Mouse (Mus musculus): ENCODE data around the gene Ap4b1.

Gene Ap4b1

DNA sequence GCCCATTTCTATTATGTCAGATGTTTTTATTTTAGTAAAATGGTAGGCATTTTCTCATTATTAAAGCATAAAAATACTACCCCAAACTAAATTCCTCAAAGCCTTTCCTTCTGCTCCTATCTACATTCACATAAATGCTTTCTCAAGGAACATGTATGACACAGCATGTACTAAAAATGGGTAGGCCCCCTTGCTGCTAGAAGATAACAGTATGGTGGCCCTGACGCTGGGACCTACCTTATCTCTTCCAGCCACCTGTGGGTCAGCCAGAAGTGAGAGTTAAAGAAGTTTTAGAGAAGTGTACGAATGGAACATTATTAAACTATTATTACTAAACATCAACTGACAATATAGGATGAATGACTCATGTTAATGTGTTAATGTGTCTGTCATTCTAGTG is 9.8 kb upstream of the Ap4b1 start:
- 90% methylated on average over 2 of the region's 2 CpGs for WGBS

DNA sequence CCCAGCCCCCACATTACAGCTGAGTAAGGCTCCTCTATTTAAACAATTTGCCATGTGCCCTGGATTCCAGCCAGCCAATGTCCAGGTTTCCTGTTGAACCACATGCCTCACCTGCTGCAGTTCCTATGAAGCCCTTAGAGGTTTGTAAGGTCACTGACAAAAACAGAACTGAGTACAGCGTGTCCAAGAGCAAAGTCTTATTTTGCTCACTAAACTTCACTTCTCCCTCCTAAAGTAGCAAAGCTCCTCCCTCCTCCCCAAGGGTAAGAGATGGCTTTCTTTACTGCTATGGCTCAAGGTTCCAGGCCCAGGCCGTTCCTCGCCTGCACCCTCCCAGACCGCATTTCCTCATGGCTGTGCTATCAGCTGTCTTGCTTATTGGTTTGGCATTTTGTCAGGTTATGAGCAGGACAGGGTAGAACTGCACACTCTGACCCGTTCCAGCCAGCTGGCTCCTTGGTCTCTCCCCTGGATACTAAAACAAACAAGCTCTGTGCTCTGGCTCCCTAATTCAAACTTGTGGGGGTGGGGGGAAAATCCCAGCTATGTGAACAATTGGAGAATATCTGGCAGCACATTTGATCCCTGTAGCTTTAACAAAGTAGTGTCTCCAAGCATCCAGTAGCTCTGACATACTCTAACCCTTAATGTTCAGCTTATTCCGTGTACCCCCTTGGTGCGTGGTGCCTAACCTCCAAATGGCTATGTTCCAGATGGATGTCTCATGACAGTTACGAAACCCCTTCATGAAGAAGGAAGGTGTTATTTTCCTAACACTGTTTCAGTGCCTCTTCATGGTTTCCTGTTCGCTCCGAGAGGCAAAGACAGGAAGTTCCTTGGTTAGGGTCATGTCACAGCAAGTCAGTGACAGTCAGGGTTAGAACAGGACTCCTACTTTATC is 7.4 kb upstream of the Ap4b1 start:
- 49% methylated on average over 10 of the region's 10 CpGs for WGBS

DNA sequence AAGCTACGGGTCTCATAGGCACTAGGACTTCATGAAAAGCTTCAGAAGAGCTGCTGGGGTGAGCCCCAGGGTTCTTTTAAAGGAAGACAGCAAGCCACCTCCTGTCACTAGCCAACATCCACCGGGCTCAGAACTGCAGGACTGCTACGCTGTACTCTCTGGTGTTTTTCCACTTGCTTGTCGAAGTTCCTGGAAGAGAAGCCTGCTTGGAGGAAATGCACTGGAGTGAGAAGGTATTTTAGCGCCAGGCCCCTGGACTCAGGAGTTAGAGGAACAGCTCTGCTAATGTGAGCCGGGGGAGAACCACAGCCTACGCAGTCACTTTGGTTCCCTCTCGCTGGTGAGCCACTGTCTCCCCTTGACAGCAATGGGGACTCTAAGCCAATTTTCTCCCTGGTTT is 6.5 kb upstream of the Ap4b1 start:
- 68% methylated on average over 8 of the region's 8 CpGs for WGBS

DNA sequence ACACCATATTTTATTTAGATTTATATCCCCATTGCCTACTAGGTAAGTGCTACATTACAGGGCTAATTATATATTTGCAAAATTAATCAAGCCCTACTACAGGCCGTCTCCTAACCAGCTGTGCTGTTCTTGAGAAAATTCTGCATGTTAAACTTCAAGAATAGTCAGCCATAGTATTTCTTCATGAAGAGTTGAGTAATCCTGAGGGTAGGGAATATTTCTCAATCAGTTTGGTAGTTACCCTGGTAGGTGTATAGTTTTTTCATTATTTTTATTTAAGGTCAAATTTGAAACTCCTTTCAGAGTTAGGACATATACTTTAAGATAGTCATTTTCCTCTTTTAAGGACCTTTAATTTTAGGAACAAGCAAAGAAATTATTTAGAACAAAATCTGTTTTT is 3.6 kb upstream of the Ap4b1 start:
- WGBS, result 92% methylated on average over 1 of the region's 1 CpGs

DNA sequence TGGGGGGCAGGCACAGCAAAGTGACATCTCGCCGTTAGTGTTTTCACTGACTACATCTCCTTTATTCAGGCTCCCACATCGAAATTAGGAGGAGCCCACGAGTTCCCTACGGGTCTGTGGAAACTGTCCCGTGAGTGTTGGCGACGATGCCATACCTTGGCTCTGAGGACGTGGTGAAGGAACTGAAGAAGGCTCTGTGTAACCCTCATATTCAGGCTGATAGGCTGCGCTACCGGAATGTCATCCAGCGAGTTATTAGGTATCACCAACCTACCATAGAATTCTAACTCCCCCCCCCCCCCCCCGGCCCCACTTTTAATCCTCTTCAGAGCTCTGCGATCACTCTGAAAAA is 455 bp downstream of the Ap4b1 start:
- under 1% methylated on average over 14 of the region's 14 CpGs for WGBS

DNA sequence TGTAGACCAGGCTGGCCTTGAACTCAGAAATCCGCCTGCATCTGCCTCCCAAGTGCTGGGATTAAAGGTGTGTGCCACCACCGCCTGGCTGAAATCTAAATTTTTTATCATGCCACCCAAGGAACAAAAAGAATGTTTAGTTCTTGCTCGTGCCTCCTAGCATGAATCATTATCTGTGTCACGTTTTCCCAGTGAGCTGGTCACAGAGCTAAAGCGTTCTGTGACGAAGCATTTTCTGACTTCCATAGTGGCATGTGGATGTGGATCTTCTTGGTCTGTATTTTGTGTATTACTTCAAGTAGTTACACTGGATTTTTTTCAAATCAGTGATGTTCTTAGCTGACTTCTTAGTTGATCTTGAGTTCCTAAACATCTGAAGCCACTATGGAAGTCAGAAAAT is 1.6 kb downstream of the Ap4b1 start:
- WGBS, result 87% methylated on average over 6 of the region's 6 CpGs

DNA sequence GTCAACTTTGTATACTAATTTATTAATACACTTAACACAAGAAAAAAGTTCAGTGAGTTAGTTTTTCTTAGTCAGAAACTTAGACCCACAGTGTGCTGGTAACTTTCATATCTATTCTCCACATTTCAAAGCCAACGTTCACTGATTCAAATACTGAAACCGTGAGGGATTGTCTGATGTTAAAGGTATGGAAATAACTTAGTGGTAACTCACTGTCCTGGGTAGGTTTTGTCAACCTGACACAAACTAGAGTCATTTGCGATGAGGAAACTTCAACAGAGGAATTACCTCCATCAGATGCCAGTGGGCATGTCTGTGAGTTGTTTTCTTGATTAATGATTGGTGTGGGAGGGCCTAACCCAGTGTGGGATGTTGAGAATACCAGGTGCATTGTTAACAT is 19.7 kb downstream of the Ap4b1 start:
- WGBS, result 94% methylated on average over 3 of the region's 3 CpGs

DNA sequence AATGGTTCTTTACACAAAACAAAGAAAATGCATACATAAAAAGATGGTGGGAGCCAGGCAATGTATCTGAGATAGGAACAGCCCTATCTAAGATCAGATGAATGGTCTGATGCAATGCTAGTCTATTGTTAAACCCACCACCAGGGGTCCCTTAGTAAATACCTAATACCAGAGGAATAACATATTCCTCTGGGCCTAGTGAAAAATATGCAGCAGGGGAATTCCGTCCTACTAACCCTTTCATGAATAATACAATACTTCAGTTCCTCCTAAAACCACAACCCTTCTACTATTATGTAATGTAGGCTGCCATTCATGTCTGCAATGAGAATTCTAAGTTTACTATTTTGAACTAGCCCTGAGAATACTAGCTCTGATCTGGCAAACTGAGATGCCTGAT is 21.4 kb downstream of the Ap4b1 start:
- WGBS, result 78% methylated on average over 1 of the region's 1 CpGs

DNA sequence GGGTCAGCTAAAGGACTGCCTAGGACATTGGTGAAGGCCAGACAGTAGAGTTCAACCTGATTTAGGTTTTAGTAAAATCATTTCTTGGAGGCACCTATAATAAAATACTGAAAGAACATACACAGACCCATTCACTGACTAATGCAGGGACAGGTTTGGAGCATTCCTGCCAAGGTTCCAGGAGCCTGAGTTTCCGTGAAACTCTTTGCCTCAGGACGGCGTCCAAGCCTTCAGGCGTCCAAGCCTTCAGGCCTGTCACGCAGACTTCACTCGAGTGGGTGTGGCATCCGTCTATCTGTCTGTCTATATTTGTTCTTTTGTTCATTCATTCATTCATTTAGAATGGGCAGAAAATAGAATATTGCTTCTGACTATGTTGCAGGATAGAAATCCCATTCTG is 21.8 kb downstream of the Ap4b1 start:
- 77% methylated on average over 7 of the region's 7 CpGs for WGBS

DNA sequence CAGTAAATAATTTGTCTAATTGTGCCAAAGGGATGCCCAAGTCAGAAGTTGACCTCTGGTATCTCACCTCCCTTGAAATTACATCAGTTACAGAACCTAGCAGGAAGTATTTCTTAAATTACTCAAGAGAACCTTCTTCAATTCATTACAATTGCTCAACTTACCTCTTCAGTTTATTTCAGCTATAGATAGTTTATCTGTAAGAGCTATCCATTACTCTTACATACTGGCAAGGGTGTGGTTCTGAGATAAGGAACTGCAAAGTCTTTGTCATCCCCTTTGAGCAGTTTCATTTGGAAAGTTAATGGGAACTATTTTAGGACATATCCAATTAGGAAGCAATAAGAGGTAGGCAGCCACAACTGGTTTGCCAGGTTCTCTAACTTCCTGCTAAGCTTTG is 23.1 kb downstream of the Ap4b1 start, which contains the start of gene Bcl2l15:
Gene Bcl2l15, plus strand, starts transcription at position 176 of the 400 bp plus-strand sequence.

DNA sequence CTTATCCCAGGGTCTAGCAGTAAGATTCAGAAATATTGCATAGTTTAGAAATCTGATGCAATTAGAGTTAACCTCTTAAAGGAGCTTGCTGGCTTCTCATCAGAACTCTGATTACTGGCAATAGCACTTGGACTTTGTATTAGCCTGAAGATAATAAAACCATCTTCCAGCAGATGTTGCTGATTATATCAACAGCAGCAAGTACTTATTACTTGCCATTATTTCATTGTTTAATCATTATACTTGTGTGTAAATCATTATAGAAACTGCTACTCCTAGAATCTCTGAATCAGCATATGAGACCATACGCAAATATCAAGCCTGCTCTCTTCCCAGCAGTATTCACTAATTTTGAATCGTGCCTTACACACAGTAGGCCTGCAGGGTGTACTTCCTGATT is 24.7 kb downstream of the Ap4b1 start:
- WGBS, result 88% methylated on average over 2 of the region's 2 CpGs

DNA sequence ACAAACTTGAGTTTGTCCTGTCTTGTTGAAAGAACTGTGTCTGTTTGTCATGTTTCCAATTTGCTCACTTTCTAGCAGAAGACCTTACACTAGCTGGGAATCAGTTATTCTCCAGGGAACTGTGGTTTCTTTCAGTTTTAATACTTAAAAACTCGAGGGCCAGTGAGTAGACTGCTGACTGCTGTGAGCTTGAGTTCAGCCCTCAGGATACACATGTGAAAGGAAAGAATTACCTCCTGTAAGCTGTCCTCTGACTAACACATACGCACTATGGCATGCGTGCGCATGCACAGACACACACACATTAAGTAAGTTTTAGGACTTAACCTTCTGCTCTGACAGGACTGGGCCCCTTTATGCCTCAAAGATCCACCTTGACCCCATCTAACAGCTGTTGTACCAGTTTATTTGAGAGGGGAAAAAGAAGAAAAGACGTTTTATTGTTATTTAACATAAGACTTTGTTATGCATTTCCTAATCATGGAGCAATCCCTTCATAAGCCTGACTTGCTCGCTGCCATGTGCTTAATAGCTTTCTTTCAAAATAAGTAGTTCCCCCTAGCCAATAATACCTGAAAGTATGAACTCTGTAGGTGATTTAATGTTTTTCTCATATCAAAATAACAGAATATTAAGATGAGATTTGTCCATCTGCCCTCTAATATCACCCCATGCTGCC is 26.1 kb downstream of the Ap4b1 start:
- 81% methylated on average over 6 of the region's 6 CpGs for WGBS

DNA sequence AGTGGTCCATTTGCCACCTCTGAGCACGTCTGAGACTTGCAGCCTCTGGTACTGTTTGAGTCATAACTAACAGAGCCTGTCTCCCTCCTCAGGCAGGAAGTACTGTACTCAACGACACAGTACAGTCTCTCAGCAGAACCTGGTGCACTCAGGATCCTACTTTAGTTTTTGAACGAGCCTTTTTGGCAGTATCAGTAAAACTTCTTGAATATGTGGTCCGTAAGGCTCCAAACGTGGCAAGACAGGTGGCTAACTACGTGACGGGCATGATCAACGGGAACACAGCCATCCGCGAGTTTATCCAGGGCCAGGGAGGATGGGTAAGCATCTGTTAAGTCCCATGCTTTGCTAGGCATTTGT is 26.6 kb downstream of the Ap4b1 start:
- 67% methylated on average over 10 of the region's 10 CpGs for WGBS

DNA sequence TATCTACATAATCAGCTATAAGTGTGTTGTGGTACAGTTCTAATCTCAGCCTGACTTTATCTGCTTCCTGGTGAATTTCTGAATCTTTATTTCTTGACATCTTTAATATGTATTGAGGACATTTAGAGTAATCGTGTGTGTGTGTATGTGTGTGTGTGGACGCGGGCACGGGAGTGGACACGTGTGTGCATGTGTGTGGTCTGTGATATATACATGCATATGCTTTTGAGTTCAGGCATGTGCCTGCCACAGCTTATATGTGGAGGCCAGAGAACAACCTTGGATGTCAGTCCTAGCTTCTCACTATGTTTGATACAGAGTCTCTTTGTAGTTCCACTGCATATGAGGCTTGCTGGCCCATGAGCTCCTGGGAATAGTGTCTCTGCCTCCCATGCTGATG is 27.1 kb downstream of the Ap4b1 start:
- WGBS, result 97% methylated on average over 5 of the region's 5 CpGs

DNA sequence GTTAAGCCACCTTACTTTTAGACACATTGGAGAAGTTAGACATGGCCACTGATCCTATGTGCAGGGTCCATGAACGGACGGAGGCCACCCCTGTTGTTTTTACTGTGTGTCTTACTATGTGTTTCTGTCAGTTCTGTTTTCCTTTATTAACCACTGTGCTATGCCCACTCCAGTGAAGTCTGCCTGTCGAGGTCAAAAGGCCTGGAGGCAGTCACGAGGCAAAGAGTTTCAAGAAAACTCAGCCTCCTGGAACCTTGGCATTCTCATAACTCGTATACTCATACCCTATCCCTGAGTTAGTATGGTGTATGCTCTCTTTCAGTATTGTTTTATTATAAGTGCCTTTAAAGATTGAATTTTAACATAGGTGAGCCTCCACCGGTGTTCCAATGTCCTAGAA is 30.4 kb downstream of the Ap4b1 start:
- WGBS, result 92% methylated on average over 6 of the region's 6 CpGs

DNA sequence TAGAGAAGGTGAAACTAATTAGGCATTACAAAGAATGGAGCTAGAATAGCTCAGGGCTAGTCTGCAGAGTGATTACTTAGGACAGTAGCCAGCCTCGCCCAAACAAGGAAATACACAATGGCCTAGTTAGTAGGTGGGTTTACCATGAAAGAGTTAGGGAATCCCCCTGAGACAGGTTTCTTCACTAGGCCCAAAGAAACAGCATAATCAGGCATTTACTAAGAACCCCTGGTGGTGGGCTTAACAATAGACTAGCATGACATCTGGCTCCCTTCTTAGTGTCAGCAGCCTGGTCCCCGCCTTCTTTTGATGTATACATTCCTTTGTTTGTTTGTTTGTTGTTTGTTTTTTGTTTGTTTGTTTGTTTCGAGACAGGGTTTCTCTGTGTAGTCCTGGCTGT is 30.9 kb downstream of the Ap4b1 start:
- 87% methylated on average over 3 of the region's 3 CpGs for WGBS

DNA sequence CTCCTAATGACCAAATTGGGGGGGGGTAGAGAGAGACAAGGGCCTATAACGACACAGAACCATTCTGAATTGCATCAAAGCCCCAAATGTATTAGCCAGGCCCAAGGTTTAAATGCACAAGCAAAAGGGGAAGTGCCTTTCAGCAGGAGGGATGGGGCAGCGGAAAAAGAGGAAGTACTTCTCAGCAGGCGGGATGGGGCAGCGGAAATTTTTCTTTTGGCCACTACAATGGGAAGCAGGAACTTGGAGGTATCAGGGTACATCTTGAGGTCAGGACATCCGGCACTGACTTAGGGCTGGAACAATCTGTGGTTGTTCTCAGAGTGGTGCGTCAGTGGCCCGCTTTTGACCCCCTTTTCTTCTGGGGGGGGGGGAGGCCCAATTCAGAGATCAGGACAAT is 31.6 kb downstream of the Ap4b1 start:
- 83% methylated on average over 7 of the region's 7 CpGs for WGBS

DNA sequence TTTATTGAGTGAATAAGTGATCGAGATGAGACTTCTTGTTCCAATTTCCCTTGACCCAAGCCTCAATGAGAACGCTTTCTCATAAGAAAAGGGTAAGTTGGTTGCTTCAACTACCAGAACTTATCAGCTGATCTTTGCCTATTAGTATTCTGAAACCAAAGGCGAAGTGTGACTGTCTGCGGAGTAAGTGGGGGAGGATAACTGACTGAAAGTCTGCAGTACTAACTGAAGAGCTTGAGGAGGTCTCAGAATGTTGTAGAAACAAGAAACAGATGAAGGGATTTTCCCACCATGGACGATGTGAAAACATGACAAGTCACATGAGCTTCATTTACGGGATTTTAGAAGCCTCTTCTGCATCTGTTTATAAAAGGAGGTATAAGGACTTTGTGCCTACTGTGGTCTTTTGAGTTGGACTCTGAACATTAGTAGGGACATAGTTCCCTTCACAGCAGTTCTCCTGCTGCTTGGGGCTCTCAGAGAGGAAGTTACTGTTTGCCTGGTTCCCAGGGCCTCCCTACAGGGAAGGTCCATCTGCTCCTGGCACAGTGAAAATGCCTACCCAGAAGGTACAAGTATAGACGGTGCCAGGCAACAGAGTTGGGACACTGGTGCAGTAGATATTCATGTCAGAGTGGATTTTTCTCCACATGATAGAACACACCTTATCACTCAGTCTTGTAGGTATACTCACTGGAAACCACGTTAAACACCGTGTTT is 41.5 kb downstream of the Ap4b1 start:
- WGBS, result 72% methylated on average over 9 of the region's 9 CpGs

DNA sequence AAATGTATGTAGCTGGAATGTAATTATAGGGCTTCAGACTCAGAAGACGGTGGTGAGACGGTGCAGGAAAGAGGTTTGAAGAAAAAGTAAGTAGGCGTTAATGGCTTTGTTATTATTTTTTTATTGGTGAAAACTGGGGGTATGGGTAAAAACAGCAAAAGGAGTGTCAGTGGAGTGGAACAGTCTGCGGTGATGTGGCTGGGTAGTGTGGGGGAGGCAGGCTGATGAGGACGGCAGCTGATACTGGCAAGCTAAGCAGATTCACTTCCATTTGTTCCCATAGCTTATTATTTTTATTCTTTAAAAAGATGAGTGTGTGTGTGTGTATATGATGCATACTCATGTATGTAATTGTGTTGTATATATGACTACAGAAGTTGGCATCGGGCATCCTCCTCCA is 42.2 kb downstream of the Ap4b1 start:
- 74% methylated on average over 6 of the region's 6 CpGs for WGBS

DNA sequence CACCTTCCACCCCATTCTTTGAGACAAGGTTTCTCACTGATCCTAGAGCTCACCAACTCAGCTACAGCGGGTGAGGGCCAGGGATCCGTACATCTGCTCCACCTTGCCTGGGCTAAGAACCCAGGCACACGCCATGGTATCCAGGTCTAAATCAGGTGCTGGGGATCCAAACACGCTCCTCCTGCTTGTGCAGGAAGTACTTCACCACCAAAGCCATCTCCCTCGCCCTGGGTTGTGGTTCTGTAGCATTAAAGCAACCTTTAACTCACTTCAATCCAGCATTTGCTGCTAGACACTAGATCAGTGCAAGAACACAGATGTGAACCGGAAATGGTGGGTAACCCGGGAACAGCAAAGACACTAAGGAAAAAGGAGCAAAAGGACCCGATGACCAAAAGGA is 42.6 kb downstream of the Ap4b1 start:
- WGBS, result 89% methylated on average over 8 of the region's 8 CpGs

DNA sequence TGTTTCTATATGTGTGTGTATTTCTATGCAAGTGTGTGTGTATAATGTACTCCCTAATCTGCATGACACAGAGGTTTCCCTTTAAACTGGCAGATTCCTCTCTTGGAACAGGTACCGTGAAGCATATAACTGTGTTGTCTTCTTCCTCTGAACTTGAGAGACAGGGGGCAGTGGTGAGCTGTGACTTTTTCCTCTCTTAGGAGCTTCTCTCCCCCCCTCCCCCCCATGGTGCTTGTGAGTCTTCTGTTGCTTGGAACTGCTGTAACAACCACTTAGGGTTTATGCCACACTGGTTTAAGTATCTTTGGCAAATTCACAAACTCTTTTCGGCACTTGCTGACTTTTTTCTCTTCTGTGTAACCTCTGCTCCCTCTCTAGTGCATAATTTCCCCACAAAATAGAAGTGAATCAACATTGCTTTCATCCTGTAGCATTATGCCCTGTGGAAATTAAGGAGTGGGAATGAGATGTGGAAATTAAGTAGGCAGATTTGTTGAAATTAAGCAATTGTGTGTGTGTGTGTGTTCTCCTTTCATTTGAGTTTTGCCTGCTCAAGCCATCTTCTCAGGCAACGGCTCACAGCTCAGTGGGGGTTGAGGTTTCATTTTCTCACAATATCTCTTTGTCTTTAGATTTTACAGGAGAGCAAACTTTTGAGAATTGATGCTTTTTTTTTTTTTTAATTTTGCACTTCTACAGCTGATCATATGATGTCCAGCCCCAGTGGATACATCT is 43.4 kb downstream of the Ap4b1 start:
- WGBS, result 59% methylated on average over 3 of the region's 3 CpGs

DNA sequence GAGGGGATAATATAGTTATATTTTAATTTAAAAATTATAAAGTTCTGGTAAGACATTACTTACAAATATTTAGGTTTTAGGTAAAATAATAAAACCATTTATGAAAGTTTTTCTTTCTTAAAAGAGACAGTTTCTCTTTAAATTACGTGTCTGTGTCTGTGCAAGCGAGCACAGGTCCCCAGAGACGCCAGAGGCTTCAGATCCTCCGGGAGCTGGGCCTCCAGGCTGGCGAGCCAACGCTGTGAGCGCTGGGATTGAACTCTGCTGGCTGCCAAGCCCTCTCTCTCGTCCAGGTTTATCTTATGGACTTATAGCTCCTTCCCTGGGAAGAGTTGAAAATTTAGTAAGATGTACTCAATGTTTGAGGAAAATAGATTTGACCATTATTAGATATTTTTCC is 44.5 kb downstream of the Ap4b1 start:
- WGBS, result 84% methylated on average over 8 of the region's 8 CpGs
